Mouse (Mus musculus) forebrain, embryonic 12.5 days (tissue): ENCODE measurements around the gene Dbndd2. TPM values are rescaled to one million over a fixed set of nuclear protein-coding genes. Genes with fewer than 3 reads are reported as not detected.
A peak's percentile ranks its signal among the peaks of the same experiment; 100 is the strongest.

Source experiments
- ATAC-seq: fragments of 200-750 bp; cut with Nextera tagmentation; 2 replicates; pipeline ENCODE4 v1.8.0; 2017; ENCODE audit warnings: moderate TSS enrichment; ENCODE audit not compliant: low FRiP score
- H3K27ac ChIP-seq: fragments of 300-500 bp; sonication (generic); 2 replicates; pipeline ENCODE4 v1.5.1; 2016; ENCODE audit warnings: mild to moderate bottlenecking
- H3K27me3 ChIP-seq: fragments of 300-500 bp; sonication (generic); 2 replicates; pipeline ENCODE4 v1.6.1; 2016; ENCODE audit warnings: mild to moderate bottlenecking
- H3K36me3 ChIP-seq: fragments of 300-500 bp; sonication (generic); replicated peaks from 2 replicates; pipeline ENCODE4 v1.6.1; 2016; ENCODE audit warnings: mild to moderate bottlenecking
- H3K4me1 ChIP-seq: fragments of 300-500 bp; sonication (generic); 2 replicates; pipeline ENCODE4 v1.6.1; 2016
- H3K4me2 ChIP-seq: fragments of 300-500 bp; sonication (generic); 2 replicates; pipeline ENCODE4 v1.6.1; 2016; ENCODE audit warnings: mild to moderate bottlenecking, moderate library complexity
- H3K4me3 ChIP-seq: fragments of 300-500 bp; sonication (generic); replicated peaks from 2 replicates; pipeline ENCODE4 v1.5.1; 2016; ENCODE audit warnings: mild to moderate bottlenecking
- H3K9ac ChIP-seq: fragments of 300-500 bp; sonication (generic); 2 replicates; pipeline ENCODE4 v1.6.1; 2016; ENCODE audit warnings: mild to moderate bottlenecking
- H3K9me3 ChIP-seq: fragments of 300-500 bp; sonication (generic); 2 replicates; pipeline ENCODE4 v1.6.1; 2016
- WGBS: fragments of 180-500 bp; shearing (Covaris S2); methylation state at CpG from one replicate; pipeline ENCODE4 v1.1.7; 2016; 5-methylcytosine and 5-hydroxymethylcytosine counted together
- polyA plus RNA-seq: library from polyadenylated mRNA; unstranded; fragments of >200 nt; fragmentation: Nextera tagmentation; extraction: Ambion mirVana; gene quantifications from 2 replicates; pipeline ENCODE4 v1.2.1, GENCODE M21; 2016

The Dbndd2 gene
- polyA plus RNA-seq = 4.6 and 4.7 TPM in 2 replicates

- H3K9me3 ChIP-seq = no peaks in the 10 kb centered on the region
- H3K4me2 ChIP-seq = peak within 1 kb of the TSS; percentile 100
- peaks cover 17% of the 10 kb centered on the region for H3K4me1 ChIP-seq
- H3K36me3 ChIP-seq = peaks cover 7% of the 10 kb centered on the region
- ATAC-seq = peak; percentile 51
- peak within 1 kb of the TSS; percentile 72 for H3K4me3 ChIP-seq
- no peak within 1 kb of the TSS for H3K27ac ChIP-seq
- peaks cover 42% of the 10 kb centered on the region for H3K27me3 ChIP-seq
- H3K9ac ChIP-seq = peak within 1 kb of the TSS; percentile 74
- WGBS = 0% methylated on average over 25 of the region's 26 CpGs
These were observed at the start of gene Dbndd2 for GRCm38 (mm10) chr2:164485681-164486257. Gene Dbndd2 (plus strand): TSS chr2:164486106.

- Histone ChIP-seq H3K36me3 (no peaks in the 10 kb centered on the region), H3K9me3 (no peaks in the 10 kb centered on the region), H3K27me3 (peaks cover 11% of the 10 kb centered on the region), H3K9ac (no peak overlapping the region), H3K27ac (no peak overlapping the region), H3K4me3 (no peak overlapping the region), H3K4me1 (peaks cover 16% of the 10 kb centered on the region), H3K4me2 (no peak overlapping the region)
- 27% methylated on average over 8 of the region's 8 CpGs for WGBS
- ATAC-seq = no peak
These were observed 49.5 kb upstream of the Dbndd2 start for GRCm38 (mm10) chr2:164436215-164436913.

DNA sequence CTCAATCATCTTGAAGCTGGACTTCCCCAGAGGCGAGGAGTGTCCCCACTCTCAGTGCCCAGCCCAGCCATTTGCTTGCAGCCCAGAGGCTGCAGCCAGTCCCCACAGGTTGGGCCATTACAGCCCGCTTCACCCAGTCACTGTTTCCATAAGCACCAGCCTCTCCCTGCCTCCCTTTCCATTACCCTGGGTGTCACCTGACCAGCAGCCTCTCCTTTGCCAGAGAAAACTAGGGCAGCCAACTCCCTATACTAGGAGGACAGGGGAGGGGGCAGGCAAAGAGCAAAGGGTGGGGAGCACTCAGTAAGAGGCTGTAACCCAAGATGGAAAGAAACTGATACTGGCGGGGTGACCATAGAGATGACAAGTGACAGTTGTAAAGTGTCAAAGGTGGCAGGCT is 48.9 kb upstream of the Dbndd2 start:
- 62% methylated on average over 3 of the region's 3 CpGs for WGBS
- Histone ChIP-seq H3K4me3 (no peak overlapping the region), H3K4me2 (no peak overlapping the region), H3K36me3 (no peaks in the 10 kb centered on the region), H3K27ac (no peak overlapping the region), H3K9me3 (no peaks in the 10 kb centered on the region), H3K4me1 (peaks cover 19% of the 10 kb centered on the region), H3K27me3 (peaks cover 14% of the 10 kb centered on the region), H3K9ac (no peak overlapping the region)
- no peak for ATAC-seq

- peaks cover 20% of the 10 kb centered on the region for H3K4me1 ChIP-seq
- no peaks in the 10 kb centered on the region for H3K36me3 ChIP-seq
These were observed 48.2 kb upstream of the Dbndd2 start for GRCm38 (mm10) chr2:164437710-164438109.

DNA sequence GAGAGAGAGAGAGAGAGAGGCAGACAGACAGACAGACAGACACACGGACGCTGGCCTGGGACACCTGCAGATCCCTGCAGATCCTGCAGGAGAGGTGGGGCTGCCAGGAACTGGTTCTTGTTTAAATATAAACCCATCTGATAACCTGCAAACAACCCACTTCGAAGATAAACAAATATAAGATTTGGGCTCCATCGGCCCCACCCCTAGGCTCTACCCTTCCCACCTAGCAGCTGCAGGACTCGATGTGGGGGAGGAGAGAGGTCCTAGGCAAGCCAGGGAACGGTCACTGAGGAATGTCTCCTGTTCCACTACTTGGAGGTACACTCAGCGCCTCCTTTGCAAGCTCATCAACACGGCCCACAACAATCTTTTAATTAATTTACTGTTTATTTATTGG is 47.6 kb upstream of the Dbndd2 start:
- Histone ChIP-seq H3K36me3 (no peaks in the 10 kb centered on the region), H3K4me1 (peaks cover 18% of the 10 kb centered on the region), H3K27ac (no peak overlapping the region), H3K27me3 (peaks cover 18% of the 10 kb centered on the region), H3K9me3 (no peaks in the 10 kb centered on the region), H3K9ac (no peak overlapping the region), H3K4me3 (no peak overlapping the region), H3K4me2 (no peak overlapping the region)
- WGBS = 80% methylated on average over 8 of the region's 8 CpGs
- no peak for ATAC-seq

More at GRCm38 (mm10) chr2:164437710-164438109, 48.2 kb upstream of the Dbndd2 start:
- H3K27me3 ChIP-seq = peaks cover 18% of the 10 kb centered on the region
- H3K9ac ChIP-seq = no peak overlapping the region
- no peaks in the 10 kb centered on the region for H3K9me3 ChIP-seq
- H3K4me3 ChIP-seq = no peak overlapping the region
- no peak overlapping the region for H3K4me2 ChIP-seq
- WGBS = 77% methylated on average over 6 of the region's 6 CpGs
- no peak overlapping the region for H3K27ac ChIP-seq
- ATAC-seq = no peak

GRCm38 (mm10) chr2:164439001-164439421 is 46.9 kb upstream of the Dbndd2 start:
- WGBS = 86% methylated on average over 3 of the region's 3 CpGs

DNA sequence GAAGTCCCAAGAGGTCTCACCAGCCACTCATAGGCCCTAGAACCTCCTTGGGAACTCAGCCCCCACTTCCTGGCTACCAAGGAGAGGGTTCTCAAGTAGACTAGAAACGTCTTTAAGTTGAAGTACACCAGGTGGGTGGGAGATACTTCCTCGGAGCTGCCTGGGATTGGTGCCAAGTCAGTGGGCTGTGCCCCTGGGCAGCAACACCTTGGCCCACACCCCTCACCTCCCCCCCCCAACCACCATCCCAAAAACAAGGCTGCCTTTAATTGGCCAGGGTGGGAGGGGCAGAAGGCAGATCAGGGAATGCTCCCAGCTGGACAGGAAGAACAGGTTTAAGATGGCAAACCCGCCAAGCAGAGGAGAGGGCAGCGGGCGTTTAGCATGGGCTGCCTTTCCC is 45.6 kb upstream of the Dbndd2 start:
- peaks cover 23% of the 10 kb centered on the region for H3K27me3 ChIP-seq

More at GRCm38 (mm10) chr2:164439001-164439421, 46.9 kb upstream of the Dbndd2 start:
- H3K9ac ChIP-seq = no peak overlapping the region
- peaks cover 23% of the 10 kb centered on the region for H3K27me3 ChIP-seq
- H3K27ac ChIP-seq = no peak overlapping the region
- H3K4me3 ChIP-seq = no peak overlapping the region
- no peaks in the 10 kb centered on the region for H3K9me3 ChIP-seq
- peaks cover 23% of the 10 kb centered on the region for H3K4me1 ChIP-seq
- no peaks in the 10 kb centered on the region for H3K36me3 ChIP-seq
- no peak overlapping the region for H3K4me2 ChIP-seq
- ATAC-seq = no peak

GRCm38 (mm10) chr2:164441155-164441554 is 44.8 kb upstream of the Dbndd2 start:
- H3K9me3 ChIP-seq = no peaks in the 10 kb centered on the region
- no peak for ATAC-seq
- peaks cover 23% of the 10 kb centered on the region for H3K27me3 ChIP-seq
- no peak overlapping the region for H3K4me3 ChIP-seq
- no peak overlapping the region for H3K27ac ChIP-seq
- no peaks in the 10 kb centered on the region for H3K36me3 ChIP-seq
- no peak overlapping the region for H3K4me2 ChIP-seq
- 36% methylated on average over 8 of the region's 8 CpGs for WGBS
- peaks cover 23% of the 10 kb centered on the region for H3K4me1 ChIP-seq
- H3K9ac ChIP-seq = no peak overlapping the region

More for the DNA sequence above, 45.6 kb upstream of the Dbndd2 start:
- Histone ChIP-seq H3K36me3 (no peaks in the 10 kb centered on the region), H3K4me1 (peaks cover 23% of the 10 kb centered on the region), H3K4me2 (no peak overlapping the region), H3K9ac (no peak overlapping the region), H3K9me3 (no peaks in the 10 kb centered on the region), H3K27ac (no peak overlapping the region), H3K4me3 (no peak overlapping the region)
- WGBS = 85% methylated on average over 5 of the region's 5 CpGs
- no peak for ATAC-seq

GRCm38 (mm10) chr2:164441731-164442130 is 44.2 kb upstream of the Dbndd2 start:
- no peak for ATAC-seq
- no peaks in the 10 kb centered on the region for H3K36me3 ChIP-seq
- 39% methylated on average over 7 of the region's 7 CpGs for WGBS
- H3K27ac ChIP-seq = no peak overlapping the region
- no peaks in the 10 kb centered on the region for H3K9me3 ChIP-seq
- peak overlapping the region; percentile 91 for H3K4me2 ChIP-seq
- H3K4me1 ChIP-seq = peaks cover 23% of the 10 kb centered on the region
- H3K9ac ChIP-seq = 0 out of 2 replicates have a peak overlapping the region, but pooled peaks have one; percentile 68
- peaks cover 23% of the 10 kb centered on the region for H3K27me3 ChIP-seq
- H3K4me3 ChIP-seq = peak overlapping the region; percentile 55; the same call in 1 of the 2 replicates

DNA sequence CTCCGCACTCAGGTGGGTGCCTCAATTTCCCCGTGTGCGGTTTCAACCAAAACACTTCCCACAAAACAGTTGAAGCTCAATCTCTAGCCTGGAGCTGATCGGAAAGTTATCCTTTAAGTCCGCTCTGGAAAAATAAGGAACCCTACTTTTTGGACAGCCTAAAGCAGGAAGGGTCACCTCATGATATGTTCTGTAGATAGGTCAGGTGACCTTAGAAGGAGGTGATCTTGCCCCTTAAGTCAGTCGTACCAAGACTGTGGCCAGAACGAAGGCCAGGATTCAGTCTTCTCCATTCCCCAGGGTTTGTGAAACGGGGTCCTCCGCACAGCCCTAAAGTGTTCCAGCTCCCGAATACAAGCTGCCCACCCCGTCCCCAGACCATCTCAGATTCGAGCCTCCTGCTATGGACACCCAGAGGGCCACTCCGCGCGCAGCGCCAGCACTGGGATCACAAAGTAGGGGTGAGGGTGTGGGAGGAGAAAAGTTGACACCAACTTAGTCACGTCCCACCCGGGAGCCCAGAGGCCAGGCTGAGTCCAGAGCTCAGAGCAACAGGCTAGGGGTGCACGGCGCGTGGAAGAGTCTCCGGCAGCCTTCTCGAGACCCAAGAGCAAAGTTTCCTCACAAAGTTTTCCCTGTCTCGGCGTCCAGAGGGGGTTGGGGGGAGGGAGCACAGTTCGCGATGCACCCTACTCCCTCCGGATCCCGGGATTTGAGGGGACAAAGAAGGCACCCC is 43.4 kb upstream of the Dbndd2 start:
- H3K36me3 ChIP-seq = no peaks in the 10 kb centered on the region
- H3K27me3 ChIP-seq = peaks cover 23% of the 10 kb centered on the region
- no peak overlapping the region for H3K27ac ChIP-seq
- peak overlapping the region; percentile 68 for H3K9ac ChIP-seq
- 2% methylated on average over 29 of the region's 29 CpGs for WGBS
- no peaks in the 10 kb centered on the region for H3K9me3 ChIP-seq
- peak overlapping the region; percentile 55 for H3K4me3 ChIP-seq
- H3K4me2 ChIP-seq = peak overlapping the region; percentile 91
- peak; percentile 60; the same call in 1 of the 2 replicates for ATAC-seq
- H3K4me1 ChIP-seq = peaks cover 23% of the 10 kb centered on the region

DNA sequence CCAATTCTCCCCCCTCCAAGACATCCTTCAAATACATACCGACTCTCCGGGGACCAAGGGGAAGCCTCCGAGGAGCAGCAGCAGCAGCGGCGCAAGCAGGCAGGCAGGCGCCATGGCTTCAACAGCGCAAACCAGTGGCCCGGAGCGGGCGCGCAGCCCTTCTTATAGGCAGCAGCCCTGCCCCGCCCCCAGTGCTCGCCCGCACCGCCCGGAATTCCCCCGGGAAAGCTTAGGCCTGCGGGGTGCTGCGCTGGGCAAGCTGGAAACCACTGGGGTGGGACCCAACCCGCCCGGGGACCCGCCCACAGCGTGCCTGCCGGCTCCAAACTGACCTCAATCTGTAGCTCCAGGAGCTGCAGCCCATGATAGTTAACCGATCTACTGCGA is 42.9 kb upstream of the Dbndd2 start:
- peaks cover 23% of the 10 kb centered on the region for H3K4me1 ChIP-seq
- no peaks in the 10 kb centered on the region for H3K9me3 ChIP-seq
- ATAC-seq = peak; percentile 95
- peaks cover 23% of the 10 kb centered on the region for H3K27me3 ChIP-seq
- no peaks in the 10 kb centered on the region for H3K36me3 ChIP-seq
- H3K4me2 ChIP-seq = peak overlapping the region; percentile 91
- WGBS = under 1% methylated on average over 25 of the region's 26 CpGs
- peak overlapping the region; percentile 68 for H3K9ac ChIP-seq
- peak overlapping the region; percentile 55 for H3K4me3 ChIP-seq
- no peak overlapping the region; the same call in 1 of the 2 replicates for H3K27ac ChIP-seq

GRCm38 (mm10) chr2:164443460-164444000 is 42.4 kb upstream of the Dbndd2 start, which contains the start of gene Sdc4:
Gene Sdc4 (minus strand): TSS chr2:164443887.
- no peaks in the 10 kb centered on the region for H3K9me3 ChIP-seq
- WGBS = 7% methylated on average over 18 of the region's 18 CpGs
- peak; percentile 36; the same call in 1 of the 2 replicates for ATAC-seq
- no peak within 1 kb of the TSS; the same call in 1 of the 2 replicates for H3K27ac ChIP-seq
- H3K27me3 ChIP-seq = peaks cover 23% of the 10 kb centered on the region
- H3K4me2 ChIP-seq = peak within 1 kb of the TSS; percentile 91
- H3K36me3 ChIP-seq = no peaks in the 10 kb centered on the region
- peak within 1 kb of the TSS; percentile 55 for H3K4me3 ChIP-seq
- H3K9ac ChIP-seq = peak within 1 kb of the TSS; percentile 68
- H3K4me1 ChIP-seq = peaks cover 23% of the 10 kb centered on the region
